Mouse (Mus musculus): Measurements from ENCODE around the gene Micall2.

- TF ChIP-seq CTCF (IDR thresholded peaks at IDR 0.05; ENCODE audit: control insufficient read depth, insufficient read depth, low read length) (no peak), POLR2A (IDR thresholded peaks at IDR 0.05; ENCODE audit: borderline replicate concordance, control insufficient read depth, low read depth, low read length) (no peak)
Observed at GRCm38 (mm10) chr5:139723113-139723512, 13.0 kb downstream of the Micall2 start.
